Mouse (Mus musculus): ENCODE measurements around the gene Smoc2.

The Smoc2 gene

DNA sequence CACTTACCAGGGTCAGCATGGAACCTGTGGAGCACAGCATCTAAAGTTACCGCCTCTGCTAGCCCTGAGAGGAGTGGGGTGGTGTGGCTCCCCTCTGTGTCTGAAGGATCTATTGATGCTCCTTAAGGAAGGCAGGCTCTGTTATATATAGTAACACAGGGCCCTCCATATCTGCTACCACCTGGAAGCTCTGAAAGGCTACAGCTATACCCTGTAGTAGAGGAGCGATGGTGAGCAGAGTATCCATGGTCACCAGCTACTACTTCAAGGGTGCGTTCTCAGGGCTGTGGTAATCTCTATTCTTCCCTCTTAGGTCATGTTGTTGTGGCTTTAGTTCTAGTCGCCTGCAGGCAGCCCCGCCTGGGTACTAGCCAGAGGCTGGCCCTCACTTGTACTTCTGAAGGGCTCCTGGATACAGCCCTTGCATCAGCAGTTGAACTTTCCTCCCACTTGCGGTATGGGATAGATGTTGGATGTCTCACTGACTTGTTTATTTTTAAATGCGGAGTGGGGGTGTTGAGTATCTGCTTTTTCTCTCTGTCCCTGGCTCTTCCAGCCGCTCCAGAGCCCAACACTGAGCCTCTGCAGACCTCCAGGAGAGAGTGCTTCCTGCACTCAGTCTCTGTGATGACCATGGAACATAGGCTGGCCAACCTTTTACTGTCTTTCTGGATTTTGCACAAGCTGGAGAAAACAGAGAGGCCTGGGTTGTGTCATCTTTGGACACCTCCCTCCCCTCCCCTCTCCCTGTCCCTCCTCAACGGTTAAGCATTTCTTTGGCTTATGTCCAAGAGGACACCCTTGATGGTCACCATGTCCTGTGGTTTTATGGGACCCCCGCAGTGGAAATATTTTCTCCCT, 74.1 kb downstream of the Smoc2 start:
- no peak for DNase-seq

- DNase-seq: no peak
Observed at GRCm38 (mm10) chr17:14361511-14361910, 82.2 kb downstream of the Smoc2 start.

DNA sequence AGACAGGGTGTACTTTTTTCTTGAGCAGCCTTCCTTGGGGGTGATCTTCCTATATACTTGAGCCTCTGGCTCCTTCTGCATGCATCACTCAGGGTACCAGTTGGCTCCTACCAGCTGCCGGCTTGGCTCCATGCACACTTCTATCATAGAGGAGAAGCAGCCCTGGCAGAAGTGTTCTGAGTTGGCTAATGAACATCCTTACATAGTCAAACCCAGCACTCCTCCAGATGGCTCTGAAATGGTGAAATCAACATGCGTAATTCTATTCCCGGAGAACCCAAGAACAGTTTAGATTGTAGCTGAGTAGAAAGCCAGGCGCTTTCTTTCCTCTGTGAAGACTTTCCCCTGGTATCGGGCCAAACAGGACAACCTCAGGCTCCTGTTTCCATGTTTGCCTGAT, 91.2 kb downstream of the Smoc2 start:
- no peak for DNase-seq

DNA sequence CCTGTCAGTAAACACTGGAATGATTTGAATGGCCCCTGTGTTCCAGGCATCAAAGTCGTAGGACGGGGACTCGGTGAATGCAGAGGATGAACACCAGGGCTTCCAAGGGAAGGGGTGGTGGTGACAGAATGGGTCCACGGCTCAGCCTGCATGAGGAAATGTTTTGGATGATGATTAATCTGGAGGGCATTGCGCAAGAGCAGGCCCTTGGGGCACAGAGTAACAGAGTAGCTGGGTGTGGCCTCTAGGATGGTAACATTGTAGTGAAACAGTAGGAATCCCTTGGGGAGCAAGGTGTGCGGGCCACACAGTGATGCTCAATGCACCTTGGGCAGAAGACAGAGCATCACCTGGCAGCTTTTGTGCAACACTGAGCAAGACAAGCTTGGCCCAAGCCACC, 92.3 kb downstream of the Smoc2 start:
- DNase-seq: no peak

DNA sequence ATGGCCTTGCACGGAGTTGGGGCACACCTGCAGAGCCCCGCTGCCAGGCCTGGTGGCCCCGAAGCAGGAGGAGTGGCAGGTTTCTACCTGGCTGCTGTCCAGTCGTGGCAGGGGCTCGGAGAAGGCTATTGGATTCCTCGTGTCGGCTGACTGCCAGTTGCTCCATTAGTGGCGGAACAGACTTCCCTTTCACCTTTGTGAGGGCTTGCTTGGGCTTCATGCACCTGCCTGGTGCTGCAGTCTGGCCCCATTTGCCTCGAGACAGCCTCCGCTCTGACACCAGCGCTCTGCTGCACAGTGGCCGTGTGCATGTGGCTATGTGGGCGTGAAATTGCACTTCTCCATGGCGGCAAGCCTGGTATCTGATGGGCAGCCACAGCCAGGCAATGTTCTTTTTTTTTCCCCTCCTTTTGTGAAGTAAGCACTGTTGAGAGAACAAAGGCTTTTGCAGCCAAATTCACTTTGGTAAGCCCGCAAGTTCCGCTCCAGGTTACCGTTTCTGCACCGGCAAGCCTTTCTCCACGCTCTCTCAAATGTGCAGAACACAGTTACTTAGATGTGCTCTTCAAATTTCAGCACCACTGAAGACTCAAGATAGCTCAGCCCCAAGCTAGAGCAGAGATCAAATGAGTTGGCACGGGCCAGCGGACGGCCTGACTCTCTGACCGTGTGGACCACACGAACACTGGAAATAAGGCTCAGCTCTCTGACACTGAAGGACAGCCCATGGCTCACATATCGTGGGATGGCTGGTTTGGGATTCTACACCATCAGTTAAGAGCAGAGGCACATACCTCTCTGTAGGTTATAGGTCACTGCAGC, 93.2 kb downstream of the Smoc2 start:
- DNase-seq: peak; percentile 32 to 48

- DNase-seq: no peak
Observed at GRCm38 (mm10) chr17:14378692-14379446, 99.6 kb downstream of the Smoc2 start.

GRCm38 (mm10) chr17:14379518-14379917, 100.2 kb downstream of the Smoc2 start:
- DNase-seq: no peak

GRCm38 (mm10) chr17:14379966-14380365, 100.7 kb downstream of the Smoc2 start:
- no peak for DNase-seq

- DNase-seq: no peak
Observed at GRCm38 (mm10) chr17:14380526-14380925, 101.2 kb downstream of the Smoc2 start.

DNA sequence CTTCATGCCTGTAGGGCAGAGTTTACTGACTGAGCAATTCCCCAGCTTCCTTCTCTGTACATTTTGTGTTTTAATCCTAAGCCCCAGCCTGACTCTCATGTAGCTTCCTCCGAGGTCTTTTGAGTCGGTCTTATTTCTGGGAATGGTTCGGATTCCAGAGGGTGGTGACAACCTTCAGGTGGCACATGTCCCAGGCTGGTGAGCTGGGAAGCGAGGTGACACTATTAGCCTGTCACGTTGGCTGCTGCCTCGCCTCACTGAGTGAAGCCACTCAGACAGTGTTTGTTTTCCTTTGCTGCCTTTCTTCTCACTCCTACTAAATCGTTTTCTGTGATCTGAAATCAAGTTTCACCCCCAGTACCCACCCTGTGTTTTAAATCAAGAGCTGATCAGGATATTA, 102.2 kb downstream of the Smoc2 start:
- no peak for DNase-seq

GRCm38 (mm10) chr17:14383981-14384380, 104.7 kb downstream of the Smoc2 start:
- DNase-seq: no peak

DNA sequence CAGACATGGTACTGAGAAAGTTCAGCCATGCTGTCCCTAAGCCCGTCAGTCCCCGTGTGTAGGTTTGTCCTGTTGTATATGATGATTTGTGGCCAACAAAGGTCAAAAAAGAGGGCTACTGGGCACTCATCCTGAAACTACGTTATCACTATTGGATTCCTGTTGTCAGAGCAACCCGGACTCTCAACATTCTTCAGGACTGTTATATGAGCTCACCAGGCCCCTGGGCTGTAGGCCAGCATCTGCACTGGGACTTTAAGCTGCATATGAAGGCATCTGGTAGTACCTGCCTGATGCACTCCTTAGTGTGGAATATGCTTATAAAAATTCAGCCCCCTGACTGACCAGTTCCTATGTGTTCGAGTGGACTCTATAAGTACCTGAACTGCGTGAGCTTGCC, 105.7 kb downstream of the Smoc2 start:
- no peak for DNase-seq

- no peak for DNase-seq
Observed at GRCm38 (mm10) chr17:14387261-14387660, 108.0 kb downstream of the Smoc2 start.

DNA sequence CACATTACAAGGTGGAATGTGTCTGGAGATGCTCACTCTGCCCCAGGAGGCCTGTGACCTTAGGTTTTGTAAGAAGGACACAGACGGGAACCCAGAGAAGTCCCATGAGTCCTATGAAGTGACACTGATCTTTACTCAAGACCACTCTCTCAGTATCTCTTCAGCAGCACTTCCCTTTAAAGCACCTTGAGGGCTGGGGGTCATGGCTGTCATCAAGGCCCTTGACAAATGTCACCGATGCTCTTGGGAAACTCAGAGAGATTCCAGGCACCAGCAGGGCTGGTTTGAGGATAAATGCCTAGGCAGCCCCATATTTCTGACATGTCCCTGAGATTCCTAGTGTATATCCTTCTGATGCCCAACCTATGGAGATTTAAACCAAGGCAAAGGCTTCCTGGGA, 113.1 kb downstream of the Smoc2 start:
- DNase-seq: no peak

GRCm38 (mm10) chr17:14394861-14395260, 115.6 kb downstream of the Smoc2 start:
- no peak for DNase-seq

DNA sequence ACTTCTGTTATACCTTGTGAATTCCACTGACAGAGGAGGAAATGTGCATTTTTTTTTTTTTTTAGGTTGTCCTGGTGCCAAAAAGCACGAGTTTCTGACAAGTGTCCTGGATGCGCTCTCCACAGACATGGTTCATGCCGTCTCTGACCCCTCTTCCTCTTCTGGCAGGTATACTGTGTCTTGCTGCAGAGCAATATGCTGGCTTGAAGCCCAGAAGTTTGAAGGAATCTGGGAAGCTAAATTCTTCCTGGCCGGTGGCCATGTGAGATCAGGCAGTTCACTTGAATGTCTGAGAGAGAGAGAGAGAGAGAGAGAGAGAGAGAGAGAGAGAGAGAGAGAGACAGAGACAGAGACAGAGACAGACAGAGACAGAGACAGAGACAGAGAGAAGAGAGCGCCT, 118.2 kb downstream of the Smoc2 start:
- no peak for DNase-seq

DNA sequence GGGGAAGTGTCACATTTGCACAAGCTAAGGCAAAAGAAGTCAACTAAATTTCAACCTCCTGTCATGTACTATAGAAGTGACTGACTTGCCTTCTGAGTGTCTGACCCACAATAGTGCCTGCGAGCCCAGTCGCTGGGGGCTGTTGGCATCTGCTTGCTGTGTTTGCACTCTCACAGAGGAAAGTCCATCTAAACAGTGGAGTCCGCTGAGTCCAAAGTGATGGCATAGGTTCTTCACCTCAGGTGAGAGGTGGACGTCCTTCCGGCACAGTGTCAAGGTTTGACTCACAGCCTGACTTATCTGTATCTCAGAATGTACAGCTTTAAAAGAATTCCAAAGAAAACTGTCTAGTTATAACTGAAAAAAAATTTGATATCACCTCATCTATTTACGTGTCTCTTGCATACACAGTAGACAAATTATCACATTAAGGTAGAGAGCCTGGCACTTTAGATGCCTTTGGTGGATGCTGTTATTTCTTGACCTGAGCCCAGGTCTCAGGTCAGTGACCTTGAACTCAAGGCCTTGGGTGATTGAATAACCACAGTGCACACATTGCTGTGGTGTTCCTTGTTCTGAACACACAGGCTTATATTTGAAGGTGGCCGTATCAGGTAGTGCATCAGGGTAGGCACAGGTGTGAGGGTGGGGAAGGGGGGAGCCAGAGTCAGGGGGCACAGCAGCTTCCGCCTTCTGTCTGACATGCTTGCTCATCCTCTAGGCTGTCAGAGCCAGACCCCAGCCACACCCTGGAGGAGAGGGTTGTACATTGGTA, 119.5 kb downstream of the Smoc2 start:
- DNase-seq: no peak

GRCm38 (mm10) chr17:14400960-14401359, 121.7 kb downstream of the Smoc2 start:
- no peak for DNase-seq

DNA sequence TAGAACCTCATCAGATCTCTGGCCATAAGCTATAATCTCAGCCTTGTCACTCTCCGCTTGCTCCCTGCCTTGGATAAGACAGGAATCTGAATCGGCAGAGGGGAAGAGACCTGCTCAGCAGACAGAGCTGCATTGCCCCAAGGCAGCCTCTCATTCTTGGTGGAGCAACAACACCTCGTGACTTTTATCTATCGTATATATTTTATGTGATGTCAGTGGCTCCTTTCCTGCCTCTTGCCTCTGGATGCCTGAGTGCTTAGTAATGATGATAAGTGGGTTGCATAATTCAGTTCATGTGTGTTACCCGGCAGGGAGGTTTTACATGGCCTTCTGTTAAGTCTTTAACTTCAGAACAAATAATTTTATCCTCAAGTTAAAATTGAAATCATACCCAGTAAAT, 128.6 kb downstream of the Smoc2 start:
- no peak for DNase-seq

- DNase-seq: no peak
Observed at GRCm38 (mm10) chr17:14412460-14412859, 133.2 kb downstream of the Smoc2 start.

DNA sequence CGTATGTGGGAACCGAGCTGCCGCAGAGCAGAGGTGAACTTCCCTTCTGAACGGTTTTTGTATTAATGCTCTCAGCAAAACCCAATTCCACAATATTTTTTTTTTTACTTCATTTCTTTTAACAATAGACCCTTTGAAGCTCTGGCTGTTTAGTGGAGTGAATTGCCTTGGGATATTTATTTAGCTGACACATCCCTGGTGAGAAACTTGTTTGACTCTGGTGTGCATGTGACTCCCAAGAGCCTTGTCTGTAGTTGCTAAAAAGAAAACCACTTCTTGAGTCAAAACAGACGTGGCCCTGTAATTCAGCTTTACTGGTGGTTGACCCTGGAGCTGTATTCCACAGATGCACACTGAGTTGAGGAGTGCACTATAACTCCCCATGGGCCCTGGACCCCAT, 135.2 kb downstream of the Smoc2 start:
- DNase-seq: no peak

DNA sequence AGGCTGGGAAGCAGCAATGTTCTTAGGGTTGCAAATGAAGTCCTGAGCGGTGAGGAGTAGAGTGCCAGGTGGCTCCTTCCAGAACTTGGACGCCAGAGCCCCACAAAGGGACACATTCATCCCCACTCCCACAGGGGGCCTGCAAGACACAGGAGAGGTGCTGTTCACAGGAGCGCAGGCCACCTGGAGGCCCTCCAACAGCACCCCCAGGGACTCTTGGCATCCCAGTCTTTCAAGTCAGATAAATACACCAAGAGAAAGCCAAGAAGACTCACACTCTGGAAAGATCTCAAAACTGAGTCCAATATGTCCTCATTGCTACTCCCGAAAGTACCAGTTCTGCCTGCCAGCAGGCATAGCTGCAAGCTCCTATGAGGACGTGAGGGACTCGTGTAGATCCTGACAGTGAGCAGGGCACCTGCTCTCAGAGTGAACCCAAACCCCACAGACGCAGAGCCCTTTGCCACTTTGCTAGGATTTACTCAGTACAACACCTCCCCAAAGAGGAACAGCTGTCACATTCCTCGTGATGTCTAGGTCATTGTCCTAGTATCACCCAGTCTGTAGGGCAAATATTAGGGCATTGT, 141.2 kb downstream of the Smoc2 start:
- DNase-seq: peak; percentile 5 to 13

All from cerebellum, adult 18-20 months (tissue).